Mouse (Mus musculus) limb, embryonic 15.5 days (tissue): ENCODE measurements around the gene Cdr2l. TPM values are rescaled to one million over a fixed set of nuclear protein-coding genes. Genes with fewer than 3 reads are reported as not detected.

Experiments
- ATAC-seq: fragments of 200-750 bp; cut with Nextera tagmentation; 2 replicates; pipeline ENCODE4 v1.8.0; 2017; ENCODE audit warnings: low read depth, moderate TSS enrichment; ENCODE audit not compliant: insufficient number of reproducible peaks, low FRiP score, low TSS enrichment
- H3K27ac ChIP-seq: fragments of 300-500 bp; sonication (generic); 2 replicates; pipeline ENCODE4 v1.5.1; 2015; ENCODE audit warnings: moderate library complexity, mild to moderate bottlenecking, inconsistent platforms
- H3K27me3 ChIP-seq: fragments of 300-500 bp; sonication (generic); 2 replicates; pipeline ENCODE4 v1.6.1; 2015; ENCODE audit warnings: inconsistent platforms
- H3K36me3 ChIP-seq: fragments of 300-500 bp; sonication (generic); 2 replicates; pipeline ENCODE4 v1.6.1; 2015; ENCODE audit warnings: inconsistent platforms
- H3K4me1 ChIP-seq: fragments of 300-500 bp; sonication (generic); 2 replicates; pipeline ENCODE4 v1.6.1; 2015; ENCODE audit warnings: inconsistent platforms
- H3K4me2 ChIP-seq: fragments of 300-500 bp; sonication (generic); 2 replicates; pipeline ENCODE4 v1.6.1; 2015; ENCODE audit warnings: mild to moderate bottlenecking, inconsistent platforms
- H3K4me3 ChIP-seq: fragments of 300-500 bp; sonication (generic); 2 replicates; pipeline ENCODE4 v1.5.1; 2015; ENCODE audit warnings: mild to moderate bottlenecking, inconsistent platforms
- H3K9ac ChIP-seq: fragments of 300-500 bp; sonication (generic); 2 replicates; pipeline ENCODE4 v1.6.1; 2015; ENCODE audit warnings: inconsistent platforms
- H3K9me3 ChIP-seq: fragments of 300-500 bp; sonication (generic); 2 replicates; pipeline ENCODE4 v1.6.1; 2016; ENCODE audit warnings: inconsistent platforms
- WGBS: fragments of 180-500 bp; shearing (Covaris S2); methylation state at CpG from one replicate; pipeline ENCODE4 v1.1.7; 2015; 5-methylcytosine and 5-hydroxymethylcytosine counted together
- polyA plus RNA-seq: library from polyadenylated mRNA; unstranded; fragments of >200 nt; fragmentation: Nextera tagmentation; extraction: Ambion mirVana; gene quantifications from 2 replicates; pipeline ENCODE4 v1.2.1, GENCODE M21; 2015

Cdr2l gene
- 9.2 and 10.8 TPM in 2 replicates for polyA plus RNA-seq

DNA sequence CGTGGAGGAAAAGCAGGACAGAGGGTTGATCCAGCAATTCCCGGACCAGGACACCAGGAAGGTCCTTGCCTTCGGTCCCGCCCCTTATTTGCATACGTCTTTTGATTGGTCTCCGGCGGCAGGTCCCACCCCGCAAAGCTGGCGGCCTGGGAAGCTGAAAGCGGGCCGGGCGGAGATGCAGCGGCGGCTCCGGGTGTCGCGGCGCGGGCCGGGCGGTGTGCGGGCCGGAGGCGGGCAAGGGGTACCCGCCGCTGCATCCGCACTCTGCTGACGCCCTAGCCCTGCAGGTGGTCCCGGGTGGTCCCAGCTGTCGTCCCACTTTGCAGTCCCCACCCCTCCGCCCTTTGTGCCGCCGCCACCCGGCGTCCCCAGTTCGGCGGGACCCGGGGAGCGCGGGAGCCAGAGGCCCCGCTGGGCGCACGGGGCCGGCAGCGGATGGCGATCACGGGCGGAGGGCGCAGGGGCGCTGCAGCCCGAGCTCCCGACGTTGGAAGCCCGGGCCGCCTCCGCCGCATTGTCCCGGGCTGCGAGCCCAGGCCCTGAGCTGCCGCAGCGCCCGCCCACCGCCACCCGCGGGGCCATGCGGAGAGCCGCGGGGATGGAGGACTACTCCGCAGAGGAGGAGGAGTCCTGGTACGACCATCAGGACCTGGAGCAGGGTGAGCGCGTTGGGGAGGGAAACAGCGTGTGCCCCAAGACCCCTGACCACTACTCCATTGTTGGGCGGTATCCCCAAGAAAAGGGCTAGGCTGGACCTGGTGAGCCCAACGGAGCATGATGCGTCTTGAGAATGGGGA is at the start of gene Cdr2l:
TSS of gene Cdr2l (plus strand) at position 174 of the 797 bp plus-strand sequence.
- H3K36me3 ChIP-seq, result no peaks in the 10 kb centered on the region
- no peaks in the 10 kb centered on the region for H3K9me3 ChIP-seq
- ATAC-seq, result peak; percentile 83
- under 1% methylated on average over 74 of the region's 76 CpGs for WGBS
- H3K4me2 ChIP-seq, result peak within 1 kb of the TSS; percentile 81
- peak within 1 kb of the TSS; percentile 79 for H3K9ac ChIP-seq
- peak within 1 kb of the TSS; percentile 84 for H3K4me3 ChIP-seq
- H3K4me1 ChIP-seq, result peaks cover 40% of the 10 kb centered on the region
- peak within 1 kb of the TSS; percentile 88 for H3K27ac ChIP-seq
- no peaks in the 10 kb centered on the region for H3K27me3 ChIP-seq

DNA sequence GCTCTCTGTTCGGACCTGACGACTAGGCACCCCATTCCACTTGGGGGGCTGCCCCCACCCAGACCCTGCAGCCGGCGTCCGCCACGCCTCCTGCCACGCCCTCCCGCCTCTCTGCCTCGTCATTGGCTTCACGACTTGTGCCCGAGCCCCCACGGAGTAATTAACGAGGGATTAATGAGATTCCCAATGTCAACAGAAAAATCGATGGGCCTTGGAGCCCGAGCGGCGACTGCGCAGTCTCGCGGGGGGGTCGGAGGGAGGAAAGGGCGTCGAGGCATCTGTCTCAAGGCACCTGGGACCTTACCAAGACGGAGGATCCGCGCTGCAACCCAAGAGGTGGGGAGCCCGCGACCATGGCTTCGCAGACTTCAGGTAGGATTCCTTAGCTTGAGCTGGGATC is 47.2 kb upstream of the Cdr2l start, which contains the start of gene Otop3:
TSS of gene Otop3 (plus strand) at position 201 of the 400 bp plus-strand sequence.
- Histone ChIP-seq H3K36me3 (no peaks in the 10 kb centered on the region), H3K9ac (no peak within 1 kb of the TSS), H3K27ac (no peak within 1 kb of the TSS), H3K4me3 (peak within 1 kb of the TSS; percentile 17; the same call in 1 of the 2 replicates), H3K4me1 (peaks cover 10% of the 10 kb centered on the region), H3K4me2 (peak within 1 kb of the TSS; percentile 36), H3K9me3 (no peaks in the 10 kb centered on the region), H3K27me3 (peaks cover 88% of the 10 kb centered on the region)
- no peak for ATAC-seq
- WGBS, result 5% methylated on average over 29 of the region's 29 CpGs

DNA sequence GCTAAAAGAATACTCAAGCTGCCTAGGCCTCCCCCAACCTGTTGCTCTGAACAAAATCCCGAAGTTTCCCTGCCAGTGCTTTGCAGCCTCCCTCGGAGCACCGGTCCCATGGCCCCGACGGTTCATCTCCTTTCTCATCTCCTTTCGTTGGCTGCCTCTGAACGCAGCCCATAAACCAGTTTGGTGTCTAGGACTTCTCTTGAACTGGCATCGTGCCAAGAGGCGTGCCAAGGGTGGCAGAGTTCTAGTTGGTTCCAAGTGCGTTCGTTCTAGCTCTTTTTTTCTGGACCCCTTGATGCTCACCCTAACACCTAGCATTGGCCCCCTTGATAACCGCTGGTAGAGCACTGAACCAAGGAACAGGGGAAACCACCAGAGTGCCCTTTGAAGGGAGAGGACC is 46.5 kb upstream of the Cdr2l start:
- Histone ChIP-seq H3K4me3 (no peak overlapping the region), H3K4me2 (no peak overlapping the region), H3K27ac (no peak overlapping the region), H3K9ac (no peak overlapping the region), H3K27me3 (peaks cover 89% of the 10 kb centered on the region), H3K4me1 (peaks cover 10% of the 10 kb centered on the region), H3K36me3 (no peaks in the 10 kb centered on the region), H3K9me3 (no peaks in the 10 kb centered on the region)
- 60% methylated on average over 12 of the region's 12 CpGs for WGBS
- no peak for ATAC-seq

DNA sequence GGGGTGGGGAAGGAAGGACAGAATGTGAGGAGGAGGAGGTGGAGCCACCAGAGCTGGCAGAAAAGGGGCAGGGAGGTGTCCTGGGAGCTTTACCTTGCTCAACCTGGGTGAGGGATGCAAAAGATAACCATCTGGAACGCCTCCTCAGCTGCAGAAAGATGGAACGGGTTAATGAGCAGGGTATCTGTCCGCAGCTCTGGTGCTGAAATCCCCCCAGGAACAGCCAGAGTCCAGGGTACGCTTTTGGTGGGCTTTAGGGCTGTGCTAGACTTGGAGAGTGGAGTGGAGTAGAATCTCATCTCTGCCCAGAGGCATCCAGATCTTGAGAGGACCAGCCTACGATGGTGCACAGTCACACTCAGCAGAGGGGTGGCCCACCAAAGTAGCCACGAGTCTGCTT is 45.6 kb upstream of the Cdr2l start:
- H3K36me3 ChIP-seq, result no peaks in the 10 kb centered on the region
- H3K9ac ChIP-seq, result no peak overlapping the region
- no peak overlapping the region for H3K4me3 ChIP-seq
- no peak overlapping the region for H3K27ac ChIP-seq
- no peak for ATAC-seq
- whole genome bisulfite sequencing, result 12% methylated on average over 6 of the region's 6 CpGs
- H3K4me1 ChIP-seq, result peaks cover 10% of the 10 kb centered on the region
- H3K27me3 ChIP-seq, result peaks cover 88% of the 10 kb centered on the region
- H3K4me2 ChIP-seq, result no peak overlapping the region
- H3K9me3 ChIP-seq, result no peaks in the 10 kb centered on the region

DNA sequence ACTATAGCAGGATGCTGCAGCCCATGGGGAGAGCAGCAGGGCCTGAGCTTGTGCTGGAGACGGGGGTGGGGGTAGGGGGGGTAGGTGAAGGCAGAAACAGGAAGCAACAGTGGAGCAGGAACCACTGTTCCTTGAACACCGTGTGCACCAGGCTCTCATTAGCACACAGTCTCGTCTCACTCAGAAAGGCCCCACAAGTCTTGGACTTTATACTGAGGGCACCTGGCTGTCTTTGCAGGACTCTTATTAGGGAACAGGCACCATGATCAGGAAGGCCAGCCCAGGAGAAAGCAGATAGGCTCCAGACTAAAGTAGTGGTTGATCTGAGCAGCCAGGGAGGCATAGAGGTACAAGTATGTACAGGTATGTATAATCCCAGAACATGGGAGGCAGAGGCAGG is 44.4 kb upstream of the Cdr2l start:
- no peak overlapping the region for H3K9ac ChIP-seq
- no peak for ATAC-seq
- no peaks in the 10 kb centered on the region for H3K9me3 ChIP-seq
- H3K4me1 ChIP-seq, result peaks cover 10% of the 10 kb centered on the region
- 35% methylated on average over 3 of the region's 3 CpGs for WGBS
- H3K4me2 ChIP-seq, result no peak overlapping the region
- no peak overlapping the region for H3K4me3 ChIP-seq
- peaks cover 77% of the 10 kb centered on the region for H3K27me3 ChIP-seq
- no peaks in the 10 kb centered on the region for H3K36me3 ChIP-seq
- H3K27ac ChIP-seq, result no peak overlapping the region

DNA sequence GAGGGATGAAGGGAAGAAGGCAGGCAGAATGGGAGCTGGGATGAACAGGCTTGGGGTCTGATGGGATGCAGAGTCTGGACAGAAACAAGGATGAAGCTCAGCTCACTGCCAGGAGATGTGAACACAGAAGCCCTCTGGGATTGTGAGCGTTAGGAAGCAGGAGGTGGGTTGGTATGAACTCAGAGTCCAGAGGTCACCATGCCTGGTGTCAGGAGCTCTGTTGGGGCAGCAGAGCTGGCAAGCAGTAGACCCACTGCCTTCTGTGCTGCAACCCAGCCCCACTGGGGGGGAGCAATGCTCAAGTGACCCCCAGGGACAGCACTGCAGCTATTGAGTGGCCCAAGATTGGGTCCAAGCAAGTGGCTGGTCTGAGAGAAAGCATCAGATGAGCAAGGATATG is 43.9 kb upstream of the Cdr2l start:
- Histone ChIP-seq H3K4me1 (peaks cover 10% of the 10 kb centered on the region), H3K4me3 (no peak overlapping the region), H3K27ac (no peak overlapping the region), H3K9ac (no peak overlapping the region), H3K4me2 (no peak overlapping the region), H3K27me3 (peaks cover 72% of the 10 kb centered on the region), H3K36me3 (no peaks in the 10 kb centered on the region), H3K9me3 (no peaks in the 10 kb centered on the region)
- 63% methylated on average over 1 of the region's 1 CpGs for WGBS
- no peak for ATAC-seq

DNA sequence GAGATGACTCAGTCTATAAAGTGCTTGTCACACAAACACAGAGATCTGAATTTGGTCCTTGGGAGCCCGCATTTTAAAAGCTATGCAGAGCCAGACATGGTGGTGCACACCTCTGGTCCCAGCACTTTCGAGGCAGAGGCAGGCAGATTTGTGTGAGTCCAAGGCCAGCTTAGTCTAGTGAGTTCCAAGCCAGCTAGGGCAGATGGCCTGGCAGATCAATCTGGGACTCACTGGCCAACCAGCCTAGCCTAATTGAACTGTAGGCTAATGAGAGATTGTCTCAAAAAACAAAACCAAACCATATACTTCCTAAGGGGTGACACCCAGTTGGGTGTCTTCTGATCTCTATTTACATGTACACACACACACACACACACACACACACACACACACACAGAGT is 40.5 kb upstream of the Cdr2l start:
- H3K4me2 ChIP-seq, result no peak overlapping the region
- peaks cover 55% of the 10 kb centered on the region for H3K27me3 ChIP-seq

DNA sequence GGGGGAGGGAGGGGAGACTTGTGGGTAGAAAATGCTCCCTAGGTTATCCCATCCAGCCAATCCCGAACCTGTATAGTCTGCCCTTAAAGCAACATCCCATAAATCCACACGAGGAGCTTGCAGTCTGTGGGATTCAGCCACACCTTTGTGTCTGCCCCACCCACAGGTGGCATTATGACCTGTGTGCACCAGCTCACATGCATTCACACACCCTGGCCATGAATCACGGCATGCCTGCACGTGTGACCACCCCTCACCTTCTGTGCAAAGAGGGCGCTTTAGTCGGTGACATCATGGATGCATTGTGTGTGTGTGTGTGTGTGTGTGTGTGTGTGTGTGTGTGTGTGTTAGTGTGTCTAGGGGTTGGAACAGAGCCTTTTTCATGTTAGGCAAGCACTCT is 39.9 kb upstream of the Cdr2l start:
- H3K4me3 ChIP-seq, result no peak overlapping the region
- ATAC-seq, result no peak
- H3K27ac ChIP-seq, result no peak overlapping the region
- no peaks in the 10 kb centered on the region for H3K36me3 ChIP-seq
- peaks cover 53% of the 10 kb centered on the region for H3K27me3 ChIP-seq
- H3K4me1 ChIP-seq, result peaks cover 20% of the 10 kb centered on the region
- H3K4me2 ChIP-seq, result no peak overlapping the region
- no peaks in the 10 kb centered on the region for H3K9me3 ChIP-seq
- H3K9ac ChIP-seq, result no peak overlapping the region
- WGBS, result 67% methylated on average over 6 of the region's 6 CpGs

More for the DNA sequence above, 40.5 kb upstream of the Cdr2l start:
- no peak for ATAC-seq
- no peak overlapping the region for H3K27ac ChIP-seq
- 70% methylated on average over 2 of the region's 2 CpGs for WGBS
- peaks cover 14% of the 10 kb centered on the region for H3K4me1 ChIP-seq
- no peaks in the 10 kb centered on the region for H3K9me3 ChIP-seq
- no peaks in the 10 kb centered on the region for H3K36me3 ChIP-seq
- no peak overlapping the region for H3K4me3 ChIP-seq
- no peak overlapping the region for H3K9ac ChIP-seq

DNA sequence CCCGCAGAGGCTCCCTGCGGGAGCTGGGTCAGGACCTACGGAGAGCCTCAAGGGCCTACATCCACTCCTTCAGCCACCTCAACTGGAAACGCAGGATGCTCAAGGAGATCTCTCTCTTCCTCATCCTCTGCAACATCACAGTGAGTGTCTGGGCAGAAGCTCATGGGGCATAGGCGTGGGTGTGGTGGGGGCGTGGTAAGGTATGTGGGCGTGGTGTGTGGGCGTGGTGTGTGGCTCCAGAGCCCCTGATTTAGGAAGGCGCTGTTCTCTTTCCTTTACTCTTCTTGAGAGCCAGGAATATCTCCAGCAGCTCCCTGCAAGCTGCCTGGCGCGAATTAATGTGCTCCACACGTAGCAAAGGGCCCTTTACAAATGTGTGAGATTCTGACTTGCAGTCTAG is 36.7 kb upstream of the Cdr2l start:
- H3K4me3 ChIP-seq, result no peak overlapping the region
- H3K27ac ChIP-seq, result no peak overlapping the region
- no peak overlapping the region for H3K9ac ChIP-seq
- 11% methylated on average over 12 of the region's 12 CpGs for WGBS
- no peaks in the 10 kb centered on the region for H3K36me3 ChIP-seq
- H3K27me3 ChIP-seq, result peaks cover 42% of the 10 kb centered on the region
- no peak overlapping the region for H3K4me2 ChIP-seq
- ATAC-seq, result no peak
- H3K4me1 ChIP-seq, result peaks cover 31% of the 10 kb centered on the region
- no peaks in the 10 kb centered on the region for H3K9me3 ChIP-seq

DNA sequence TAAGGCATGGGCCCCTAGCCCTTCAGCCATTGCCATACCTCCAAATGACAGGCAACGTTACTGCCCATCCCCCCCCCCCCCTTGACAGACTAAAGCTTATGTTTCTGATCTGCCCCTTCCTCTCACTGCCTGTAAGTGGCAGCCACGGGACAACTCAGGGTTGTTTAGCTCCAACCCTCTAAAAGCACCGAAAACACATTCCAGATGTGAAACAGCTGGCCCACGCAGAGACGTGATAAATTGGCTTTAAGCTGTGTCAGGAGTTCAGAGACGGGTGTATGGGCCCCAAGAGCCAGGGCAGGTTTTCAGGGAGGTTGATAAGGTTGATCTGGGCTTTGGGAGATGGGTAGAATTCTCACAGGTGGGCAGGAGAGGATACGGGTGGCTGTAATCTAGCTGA is 36.2 kb upstream of the Cdr2l start:
- H3K9ac ChIP-seq, result no peak overlapping the region
- no peaks in the 10 kb centered on the region for H3K9me3 ChIP-seq
- H3K4me1 ChIP-seq, result peaks cover 31% of the 10 kb centered on the region
- no peak overlapping the region for H3K27ac ChIP-seq
- no peak for ATAC-seq
- H3K36me3 ChIP-seq, result no peaks in the 10 kb centered on the region
- peaks cover 38% of the 10 kb centered on the region for H3K27me3 ChIP-seq
- no peak overlapping the region for H3K4me3 ChIP-seq
- 4% methylated on average over 7 of the region's 7 CpGs for WGBS
- H3K4me2 ChIP-seq, result no peak overlapping the region

DNA sequence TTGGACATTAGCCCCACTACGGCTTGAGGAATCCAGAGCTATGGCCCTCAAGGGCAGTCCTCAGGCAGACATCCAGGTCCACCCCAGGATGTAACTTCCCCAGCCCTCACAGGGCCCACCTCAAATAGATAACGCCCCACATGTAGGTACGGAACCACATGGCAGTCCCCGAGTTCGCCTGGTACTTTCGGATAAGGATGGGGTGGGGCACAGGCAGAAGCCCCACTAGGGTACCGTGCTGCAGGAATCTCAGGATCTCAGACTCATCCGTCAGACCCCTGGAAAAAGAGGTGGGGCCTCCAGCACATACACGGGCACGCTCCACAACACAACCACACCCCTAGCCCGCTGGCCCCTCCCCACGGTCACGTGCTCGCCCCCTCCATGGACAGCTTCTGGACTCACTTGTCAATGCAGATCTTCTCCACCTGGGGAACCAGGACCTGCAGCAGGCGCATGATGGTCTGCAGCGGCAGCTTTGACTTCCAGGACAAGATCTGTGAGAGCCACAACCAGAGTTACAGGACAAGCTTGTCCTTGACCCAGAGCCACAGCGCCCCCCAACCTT is 33.0 kb upstream of the Cdr2l start:
- Histone ChIP-seq H3K9ac (no peak overlapping the region), H3K4me2 (no peak overlapping the region), H3K36me3 (no peaks in the 10 kb centered on the region), H3K4me1 (peaks cover 31% of the 10 kb centered on the region), H3K27me3 (peaks cover 32% of the 10 kb centered on the region), H3K27ac (no peak overlapping the region), H3K4me3 (no peak overlapping the region), H3K9me3 (no peaks in the 10 kb centered on the region)
- no peak for ATAC-seq
- WGBS, result 43% methylated on average over 17 of the region's 17 CpGs

DNA sequence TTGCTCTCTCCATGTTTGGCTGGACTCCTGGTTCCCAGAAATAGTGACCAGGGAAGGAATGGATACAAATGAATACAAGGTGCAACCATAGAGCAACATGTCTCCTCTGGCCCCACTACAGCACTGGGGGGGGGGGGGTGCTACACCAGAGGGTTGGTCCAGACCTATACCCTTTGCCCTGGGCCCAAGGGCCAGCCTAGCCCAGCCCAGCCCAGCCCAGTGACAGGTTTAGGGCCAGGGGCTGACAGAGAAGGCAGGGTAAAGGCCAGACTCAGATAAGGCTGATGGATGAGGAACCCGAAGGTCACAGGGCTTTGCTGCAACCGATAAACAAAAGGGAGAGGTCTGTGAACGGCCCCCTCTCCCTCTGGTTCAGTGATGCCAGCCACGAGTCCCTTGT is 31.7 kb upstream of the Cdr2l start:
- Histone ChIP-seq H3K27me3 (peaks cover 24% of the 10 kb centered on the region), H3K4me3 (no peak overlapping the region), H3K36me3 (no peaks in the 10 kb centered on the region), H3K9me3 (no peaks in the 10 kb centered on the region), H3K4me1 (peaks cover 30% of the 10 kb centered on the region), H3K27ac (no peak overlapping the region), H3K9ac (no peak overlapping the region), H3K4me2 (no peak overlapping the region)
- WGBS, result 45% methylated on average over 4 of the region's 4 CpGs
- no peak for ATAC-seq
